Comparison of ENCODE assay signal across 19 mouse cellular contexts in genomic region chr9:26681516-26681915, GRCm38 (mm10). TPM values are rescaled to one million over a fixed set of nuclear protein-coding genes. Genes with fewer than 3 reads are reported as not detected.
DNase-seq lines count a peak whose midpoint lies in the region; ATAC-seq and TF ChIP-seq lines count a peak whose summit lies in the region.
"Had no signal": no experiment of that assay in that cellular context is flagged by ENCODE, and none has a peak within 500 bp of the region (broad histone marks: within the 10 kb centered on the region; RNA-seq: fewer than 3 reads in every experiment).

No protein-coding gene starts in this region.

- H3K4me1 ChIP-seq in embryonic facial prominence, embryonic 14.5 days (ENCODE audit: control insufficient read depth, insufficient read depth, low read length): no peaks in the 10 kb centered on the region
- no peaks in the 10 kb centered on the region for H3K4me1 ChIP-seq in embryonic facial prominence, embryonic 10.5 days
- no peaks in the 10 kb centered on the region for H3K4me1 ChIP-seq in midbrain, postnatal 0 days (ENCODE audit: insufficient read depth, low read length)
- H3K4me1 ChIP-seq in midbrain, embryonic 14.5 days (ENCODE audit: control insufficient read depth, insufficient read depth, low read length): no peaks in the 10 kb centered on the region
- H3K4me1 ChIP-seq: heart, embryonic 10.5 days had no signal

- DNase-seq in embryonic facial prominence, embryonic 14.5 days (ENCODE audit: low spot score): peak; percentile 23
- DNase-seq in embryonic facial prominence, embryonic 10.5 days (ENCODE audit: low spot score): no peak
- peak; percentile 52 for DNase-seq in midbrain, postnatal 0 days (ENCODE audit: low spot score)
- no peak for DNase-seq in midbrain, embryonic 14.5 days
- peak; percentile 78 to 80 for DNase-seq in kidney, adult 8-10 months
- peak; percentile 25 for DNase-seq in retina, embryonic 14.5 days (ENCODE audit: low spot score)
- DNase-seq in adrenal gland, postnatal 25 days: no peak
- DNase-seq: adrenal gland, postnatal 36 days; embryo, embryonic 11 days; gastrocnemius, postnatal 25 days; heart, postnatal 14 days; liver; lung, adult 18-20 months; thymus, postnatal 25 days had no signal

- H3K27me3 ChIP-seq in embryonic facial prominence, embryonic 14.5 days (replicated peaks; ENCODE audit: control insufficient read depth, insufficient read depth, low read length): no peaks in the 10 kb centered on the region
- no peaks in the 10 kb centered on the region for H3K27me3 ChIP-seq in embryonic facial prominence, embryonic 10.5 days (replicated peaks; ENCODE audit: low read depth, poor library complexity, severe bottlenecking)
- no peaks in the 10 kb centered on the region for H3K27me3 ChIP-seq in midbrain, postnatal 0 days (ENCODE audit: insufficient read depth, low read length)
- H3K27me3 ChIP-seq in midbrain, embryonic 14.5 days (ENCODE audit: control insufficient read depth, insufficient read depth, low read length): no peaks in the 10 kb centered on the region
- H3K27me3 ChIP-seq: forebrain, embryonic 12.5 days had no signal

- no peak overlapping the region for H3K4me2 ChIP-seq in embryonic facial prominence, embryonic 14.5 days (ENCODE audit: low read depth, low read length)
- no peak overlapping the region for H3K4me2 ChIP-seq in midbrain, postnatal 0 days (ENCODE audit: low read depth, low read length, poor library complexity, severe bottlenecking)
- no peak overlapping the region for H3K4me2 ChIP-seq in midbrain, embryonic 14.5 days (ENCODE audit: low read length)
- H3K4me2 ChIP-seq: forebrain, embryonic 12.5 days; hindbrain, embryonic 14.5 days had no signal

- no peak overlapping the region for H3K9ac ChIP-seq in embryonic facial prominence, embryonic 14.5 days (ENCODE audit: low read depth, low read length)
- no peak overlapping the region for H3K9ac ChIP-seq in midbrain, postnatal 0 days (replicated peaks; ENCODE audit: low read length, poor library complexity, severe bottlenecking)
- H3K9ac ChIP-seq in midbrain, embryonic 14.5 days (replicated peaks; ENCODE audit: low read length): no peak overlapping the region
- H3K9ac ChIP-seq: forebrain, embryonic 12.5 days; hindbrain, embryonic 14.5 days had no signal

- H3K27ac ChIP-seq in embryonic facial prominence, embryonic 14.5 days (replicated peaks; ENCODE audit: low read depth, low read length): no peak overlapping the region
- H3K27ac ChIP-seq in embryonic facial prominence, embryonic 10.5 days (replicated peaks): no peak overlapping the region
- no peak overlapping the region for H3K27ac ChIP-seq in midbrain, postnatal 0 days (ENCODE audit: low read depth, low read length)
- H3K27ac ChIP-seq in midbrain, embryonic 14.5 days (replicated peaks; ENCODE audit: low read depth, low read length): no peak overlapping the region
- H3K27ac ChIP-seq: forebrain, embryonic 12.5 days; heart, embryonic 10.5 days; hindbrain, embryonic 14.5 days had no signal

- 72% methylated on average over 1 of the region's 1 CpGs for WGBS in embryonic facial prominence, embryonic 14.5 days
- WGBS in embryonic facial prominence, embryonic 10.5 days: 71% methylated on average over 1 of the region's 1 CpGs
- WGBS in midbrain, postnatal 0 days: 65% methylated on average over 1 of the region's 1 CpGs
- WGBS in midbrain, embryonic 14.5 days: 63% methylated on average over 1 of the region's 1 CpGs

- no peak for TF ChIP-seq CTCF in midbrain, postnatal 0 days (IDR thresholded peaks at IDR 0.05)

- no peaks in the 10 kb centered on the region for H3K9me3 ChIP-seq in embryonic facial prominence, embryonic 14.5 days (ENCODE audit: control insufficient read depth, low read length)
- H3K9me3 ChIP-seq in embryonic facial prominence, embryonic 10.5 days: no peaks in the 10 kb centered on the region
- H3K9me3 ChIP-seq in midbrain, postnatal 0 days (ENCODE audit: low read length): no peaks in the 10 kb centered on the region
- H3K9me3 ChIP-seq in midbrain, embryonic 14.5 days (ENCODE audit: control insufficient read depth, low read length): no peaks in the 10 kb centered on the region
- H3K9me3 ChIP-seq: forebrain, embryonic 12.5 days; heart, embryonic 10.5 days had no signal

- H3K4me3 ChIP-seq in embryonic facial prominence, embryonic 14.5 days (ENCODE audit: low read depth, low read length): no peak overlapping the region
- no peak overlapping the region for H3K4me3 ChIP-seq in embryonic facial prominence, embryonic 10.5 days
- H3K4me3 ChIP-seq in midbrain, postnatal 0 days (ENCODE audit: low read depth, low read length): no peak overlapping the region
- no peak overlapping the region for H3K4me3 ChIP-seq in midbrain, embryonic 14.5 days (replicated peaks; ENCODE audit: low read depth, low read length)
- H3K4me3 ChIP-seq: forebrain, embryonic 12.5 days; heart, embryonic 10.5 days had no signal

- H3K36me3 ChIP-seq in embryonic facial prominence, embryonic 14.5 days (ENCODE audit: control insufficient read depth, insufficient read depth, low read length): no peaks in the 10 kb centered on the region
- H3K36me3 ChIP-seq in embryonic facial prominence, embryonic 10.5 days (replicated peaks): no peaks in the 10 kb centered on the region
- H3K36me3 ChIP-seq in midbrain, postnatal 0 days (ENCODE audit: insufficient read depth, low read length): no peaks in the 10 kb centered on the region
- no peaks in the 10 kb centered on the region for H3K36me3 ChIP-seq in midbrain, embryonic 14.5 days (ENCODE audit: control insufficient read depth, insufficient read depth, low read length)
- H3K36me3 ChIP-seq: forebrain, embryonic 12.5 days; heart, embryonic 10.5 days had no signal

- no peak for ATAC-seq in embryonic facial prominence, embryonic 14.5 days (ENCODE audit: low read depth)
- no peak for ATAC-seq in midbrain, postnatal 0 days (ENCODE audit: low FRiP score)
- no peak for ATAC-seq in midbrain, embryonic 14.5 days (ENCODE audit: low FRiP score, low TSS enrichment)
- ATAC-seq in megakaryocyte-erythroid progenitor cell, adult 5-6 weeks (replicated peaks; ENCODE audit: low FRiP score, low TSS enrichment, poor library complexity, severe bottlenecking): no peak
- ATAC-seq: intestine, postnatal 0 days had no signal

RNA-seq across cellular contexts. Expression of gene B3gat1, which starts 52.0 kb away (rescaled TPM):
- 1.4 and 1.8 TPM in 2 replicates for polyA plus RNA-seq in embryonic facial prominence, embryonic 14.5 days (2014; fragmentation: Nextera tagmentation; extraction: Ambion mirVana)
- polyA plus RNA-seq in embryonic facial prominence, embryonic 10.5 days (2016; fragmentation: Nextera tagmentation; extraction: Ambion mirVana): 0.61 and 0.69 TPM in 2 replicates
- total RNA-seq in midbrain, postnatal 0 days (2014; rRNA removed): 195 and 197 TPM in 2 replicates
- polyA plus RNA-seq in midbrain, postnatal 0 days (2015; fragmentation: Nextera tagmentation; extraction: Ambion mirVana): 39.2 and 40.9 TPM in 2 replicates
- polyA plus RNA-seq in midbrain, embryonic 14.5 days (2014; fragmentation: Nextera tagmentation; extraction: Ambion mirVana): 46.6 and 49.6 TPM in 2 replicates
- total RNA-seq in megakaryocyte-erythroid progenitor cell, adult 5-6 weeks (2014; fragmentation: Nextera tagmentation): not detected in 2 replicates
- total RNA-seq in megakaryocyte-erythroid progenitor cell, adult 5-6 weeks (2017): not detected in 2 replicates
- total RNA-seq in adrenal gland, postnatal 25 days (2021): 0.81 and 1.5 TPM in 2 replicates
- total RNA-seq: heart, postnatal 14 days had no signal
- polyA plus RNA-seq: heart, embryonic 10.5 days had no signal

Comparison
In these comparisons a context has a peak if more than half of its experiments do, and no peak if none do; other contexts are left out.
1. DNase-seq: peak in embryonic facial prominence, embryonic 14.5 days (single experiment), midbrain, postnatal 0 days (single experiment), kidney, adult 8-10 months (2 of 2) and retina, embryonic 14.5 days (single experiment); none in embryonic facial prominence, embryonic 10.5 days (single experiment), midbrain, embryonic 14.5 days (single experiment) and adrenal gland, postnatal 25 days (single experiment).
2. RNA of gene B3gat1, which starts 52.0 kb away (polyA plus RNA-seq): 46.6 to 49.6 TPM in midbrain, embryonic 14.5 days and 39.2 to 40.9 TPM in midbrain, postnatal 0 days; 1.4 to 1.8 TPM in embryonic facial prominence, embryonic 14.5 days and 0.61 to 0.69 TPM in embryonic facial prominence, embryonic 10.5 days; every median in the first group is over 10 times any median in the second.